Mouse (Mus musculus): ENCODE results near the gene Serpine2.

GRCm38 (mm10) chr1:79905241-79905640 lies 44.3 kb upstream of the Serpine2 start:
- TF ChIP-seq POLR2A (IDR thresholded peaks at IDR 0.05; ENCODE audit: insufficient read length, low read depth) (no peak), TCF12 (IDR thresholded peaks at IDR 0.05; ENCODE audit: insufficient read depth, poor library complexity, severe bottlenecking) (no peak), USF1 (IDR thresholded peaks at IDR 0.05; ENCODE audit: low read depth) (no peak), E2F4 (IDR thresholded peaks at IDR 0.05; ENCODE audit: insufficient read depth) (no peak), MYOG (IDR thresholded peaks at IDR 0.05; ENCODE audit: control insufficient read depth in 1 of 3, insufficient read depth in 1 of 3, insufficient read length in 2 of 3, low read depth in 2 of 3) (no peak), POLR2AphosphoS2 (IDR thresholded peaks at IDR 0.05; ENCODE audit: insufficient read length, low read depth) (no peak), CEBPB (IDR thresholded peaks at IDR 0.05; ENCODE audit: insufficient read depth, poor library complexity, severe bottlenecking) (no peak), MAX (IDR thresholded peaks at IDR 0.05; ENCODE audit: low read depth) (no peak), TCF3 (IDR thresholded peaks at IDR 0.05; ENCODE audit: insufficient read length, low read depth) (no peak), REST (IDR thresholded peaks at IDR 0.05; ENCODE audit: insufficient read depth, insufficient read length) (no peak)
